Mouse (Mus musculus) heart, adult 2 months (tissue): ENCODE measurements around the gene Tssk1.

Experiments used
- CTCF ChIP-seq: fragments of 200-600 bp; IDR thresholded peaks from 2 replicates; pipeline ENCODE4 v1.8.1; 2022; ENCODE audit warnings: antibody characterized with exemption, mild to moderate bottlenecking, moderate library complexity
- POLR2A ChIP-seq: fragments of 200-500 bp; IDR thresholded peaks from 2 replicates; pipeline ENCODE4 v1.6.1; 2011; ENCODE audit warnings: mild to moderate bottlenecking, low read depth, low read length, control low read depth; ENCODE audit not compliant: insufficient read depth

DNA sequence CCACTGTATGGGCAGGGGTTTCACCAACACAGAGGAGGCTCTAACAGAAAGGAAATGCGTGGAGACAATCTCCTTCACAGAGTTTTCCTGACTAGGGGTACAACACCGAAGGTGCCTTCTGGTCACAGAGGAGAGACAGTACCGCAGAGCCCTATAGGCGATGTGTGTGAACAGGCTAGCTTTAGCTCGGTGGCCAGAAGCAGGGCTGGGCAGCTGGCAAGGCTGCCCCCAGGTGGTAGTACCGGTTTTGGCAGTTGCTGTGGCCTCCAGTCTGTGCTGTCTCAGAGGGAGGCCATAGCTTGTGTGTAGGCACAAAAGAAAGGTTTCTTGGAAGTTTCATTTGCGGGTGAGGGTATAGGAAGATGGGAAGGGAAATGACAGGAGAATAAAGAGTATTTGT lies 44.8 kb downstream of the Tssk1 start:
- TF ChIP-seq POLR2A, result no peak
- TF ChIP-seq CTCF, result peak; percentile 89
